Mouse (Mus musculus): Measurements from ENCODE around the gene Crlf2.
A peak's percentile ranks its signal among the peaks of the same experiment; 100 is the strongest.

The Crlf2 gene

GRCm38 (mm10) chr5:109558404-109559160 lies at the start of gene Crlf2:
Crlf2 (minus strand) TSS chr5:109558993.
- DNase-seq, result peak; percentile 94

GRCm38 (mm10) chr5:109602585-109602984 lies 43.8 kb upstream of the Crlf2 start:
- peak; percentile 29 for DNase-seq

- DNase-seq, result peak; percentile 22
Observed at GRCm38 (mm10) chr5:109601080-109601479, 42.3 kb upstream of the Crlf2 start.

- DNase-seq, result no peak
Observed at GRCm38 (mm10) chr5:109598876-109599275, 40.1 kb upstream of the Crlf2 start.

GRCm38 (mm10) chr5:109596647-109597046 lies 37.9 kb upstream of the Crlf2 start:
- peak; percentile 13 for DNase-seq

- DNase-seq, result no peak
Observed at GRCm38 (mm10) chr5:109562829-109563228, 4.0 kb upstream of the Crlf2 start.

- peak; percentile 12 for DNase-seq
Observed at GRCm38 (mm10) chr5:109559191-109559590, 398 bp upstream of the Crlf2 start.

GRCm38 (mm10) chr5:109558123-109558403 lies 730 bp downstream of the Crlf2 start:
- DNase-seq, result no peak

- DNase-seq, result peak; percentile 98
Observed at GRCm38 (mm10) chr5:109557321-109558122, 1.3 kb downstream of the Crlf2 start.

- DNase-seq, result peak; percentile 96
Observed at GRCm38 (mm10) chr5:109556591-109557320, 2.0 kb downstream of the Crlf2 start.

- peak; percentile 40 for DNase-seq
Observed at GRCm38 (mm10) chr5:109555676-109556571, 2.9 kb downstream of the Crlf2 start.

- DNase-seq, result peak; percentile 17
Observed at GRCm38 (mm10) chr5:109555236-109555675, 3.5 kb downstream of the Crlf2 start.

- DNase-seq, result peak; percentile 39
Observed at GRCm38 (mm10) chr5:109554091-109555050, 4.4 kb downstream of the Crlf2 start.

GRCm38 (mm10) chr5:109553160-109553930 lies 5.4 kb downstream of the Crlf2 start:
- peak; percentile 42 for DNase-seq

- DNase-seq, result no peak
Observed at GRCm38 (mm10) chr5:109552541-109552940, 6.3 kb downstream of the Crlf2 start.

- DNase-seq, result peak; percentile 28
Observed at GRCm38 (mm10) chr5:109552116-109552515, 6.7 kb downstream of the Crlf2 start.

GRCm38 (mm10) chr5:109551041-109551765 lies 7.6 kb downstream of the Crlf2 start:
- peak; percentile 37 for DNase-seq

GRCm38 (mm10) chr5:109550225-109550935 lies 8.4 kb downstream of the Crlf2 start:
- DNase-seq, result no peak

- DNase-seq, result peak; percentile 44
Observed at GRCm38 (mm10) chr5:109548712-109549111, 10.1 kb downstream of the Crlf2 start.
